Mouse (Mus musculus): ENCODE measurements at regions not wholly inside any gene's neighbourhood (a gene's known extent, or its start where the extent isn't known, plus 50 kb on each side); places are given as distances from the start of the nearest gene placed in this dataset.

GRCm38 (mm10) chr16:75297416-75297815 is 288.4 kb downstream of the Lipi start:
- DNase-seq = no peak

- no peak for DNase-seq
These were observed 293.0 kb downstream of the Lipi start for GRCm38 (mm10) chr16:75292736-75293428.

GRCm38 (mm10) chr16:75291194-75291593 is 294.7 kb downstream of the Lipi start:
- no peak for DNase-seq

- no peak for DNase-seq
These were observed 298.7 kb downstream of the Lipi start for GRCm38 (mm10) chr16:75287150-75287549.

- DNase-seq = no peak
These were observed 300.1 kb downstream of the Lipi start for GRCm38 (mm10) chr16:75285811-75286210.

- DNase-seq = peak; percentile 57
These were observed 322.0 kb downstream of the Lipi start for GRCm38 (mm10) chr16:75263903-75264302.

- peak; percentile 68 for DNase-seq
These were observed 330.9 kb downstream of the Lipi start for GRCm38 (mm10) chr16:75254981-75255380.

- no peak for DNase-seq
These were observed 336.7 kb downstream of the Lipi start for GRCm38 (mm10) chr16:75249170-75249569.

- DNase-seq = no peak
These were observed 345.5 kb downstream of the Lipi start for GRCm38 (mm10) chr16:75240383-75240782.

GRCm38 (mm10) chr16:75232133-75232532 is 353.7 kb downstream of the Lipi start:
- peak; percentile 49 for DNase-seq

GRCm38 (mm10) chr16:75193404-75193803 is 392.5 kb downstream of the Lipi start:
- no peak for DNase-seq

- DNase-seq = no peak
These were observed 395.5 kb downstream of the Lipi start for GRCm38 (mm10) chr16:75190316-75190715.

- no peak for DNase-seq
These were observed 419.8 kb downstream of the Lipi start for GRCm38 (mm10) chr16:75166040-75166439.

GRCm38 (mm10) chr16:75164969-75165726 is 420.7 kb downstream of the Lipi start:
- no peak for DNase-seq

- DNase-seq = no peak
These were observed 426.1 kb downstream of the Lipi start for GRCm38 (mm10) chr16:75159740-75160139.

GRCm38 (mm10) chr16:75155441-75156038 is 430.3 kb downstream of the Lipi start:
- no peak for DNase-seq
